Mouse (Mus musculus) lung, adult 2 months (tissue): ENCODE data around the gene Hyal5.

ENCODE experiments used
- CTCF ChIP-seq: fragments of 200-500 bp; IDR thresholded peaks from 2 replicates; pipeline ENCODE4 v1.5.1; 2011; ENCODE audit warnings: mild to moderate bottlenecking, low read length, control low read depth; ENCODE audit not compliant: insufficient read depth
- POLR2A ChIP-seq: fragments of 200-500 bp; IDR thresholded peaks from 2 replicates; pipeline ENCODE4 v1.6.1; 2011; ENCODE audit warnings: low read depth, mild to moderate bottlenecking, control low read depth, low read length, borderline replicate concordance; ENCODE audit errors: extremely low read depth

DNA sequence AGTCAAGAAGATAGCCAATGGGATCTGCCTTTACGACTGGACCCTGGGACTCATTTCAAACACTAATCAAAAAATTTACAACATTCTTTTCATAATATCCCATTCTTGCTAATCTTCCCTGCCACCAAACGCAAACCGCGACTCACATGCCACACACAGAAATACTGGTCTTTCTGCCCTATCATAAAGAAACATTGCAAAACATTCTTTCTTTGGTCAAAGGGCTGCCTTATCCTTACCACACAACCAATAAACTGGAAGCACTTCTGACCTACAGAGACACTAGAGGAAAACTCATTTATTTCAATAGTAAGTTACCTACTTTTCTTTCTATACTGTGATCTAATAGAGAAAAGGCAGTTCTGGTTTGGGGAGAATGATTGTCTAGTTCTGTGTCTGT, 5.9 kb downstream of the Hyal5 start:
- TF ChIP-seq POLR2A: no peak
- no peak for TF ChIP-seq CTCF
